Comparison of ENCODE assay signal across 10 mouse cellular contexts in the genomic region with DNA sequence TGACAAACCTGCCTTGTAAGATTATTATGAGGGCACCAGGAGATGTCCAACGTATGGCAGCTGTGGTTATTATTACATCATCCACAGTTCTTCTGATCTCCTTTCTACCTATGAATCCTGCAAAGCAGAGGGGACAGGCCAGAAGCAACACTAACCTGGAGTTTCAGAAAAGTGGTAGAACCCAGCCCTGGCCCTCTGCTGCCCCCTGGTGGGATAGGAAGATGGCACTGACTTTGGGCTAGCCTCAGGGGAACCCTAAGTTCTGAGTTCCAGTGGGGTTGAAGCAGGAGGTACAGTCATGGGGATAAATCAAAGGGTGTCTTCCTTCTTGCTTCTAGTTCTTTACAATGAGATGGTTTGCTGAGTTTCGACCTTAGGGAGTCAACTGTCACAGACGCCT. TPM values are rescaled to one million over a fixed set of nuclear protein-coding genes. Genes with fewer than 3 reads are reported as not detected.
A peak's percentile ranks its signal among the peaks of the same experiment; 100 is the strongest.
DNase-seq lines count a peak whose midpoint lies in the region; ATAC-seq lines count a peak whose summit lies in the region.
"Had no signal": no experiment of that assay in that cellular context is flagged by ENCODE, and none has a peak within 500 bp of the region (broad histone marks: within the 10 kb centered on the region; RNA-seq: fewer than 3 reads in every experiment).

No protein-coding gene starts in this region.

- H3K27ac ChIP-seq in limb, embryonic 10.5 days, result no peak overlapping the region
- no peak overlapping the region for H3K27ac ChIP-seq in neural tube, embryonic 11.5 days (ENCODE audit: low read depth, low read length)
- H3K27ac ChIP-seq: midbrain, embryonic 12.5 days had no signal

- H3K9me3 ChIP-seq in limb, embryonic 10.5 days (replicated peaks), result no peaks in the 10 kb centered on the region
- no peaks in the 10 kb centered on the region for H3K9me3 ChIP-seq in neural tube, embryonic 11.5 days (ENCODE audit: control insufficient read depth, low read length)
- H3K9me3 ChIP-seq: midbrain, embryonic 12.5 days had no signal

- ATAC-seq in neural tube, embryonic 11.5 days (ENCODE audit: insufficient read depth, low FRiP score, low TSS enrichment), result no peak

- no peak overlapping the region for H3K4me3 ChIP-seq in limb, embryonic 10.5 days
- H3K4me3 ChIP-seq in neural tube, embryonic 11.5 days (ENCODE audit: low read depth, low read length), result no peak overlapping the region
- H3K4me3 ChIP-seq: midbrain, embryonic 12.5 days had no signal

- H3K4me2 ChIP-seq in neural tube, embryonic 11.5 days (ENCODE audit: low read depth), result no peak overlapping the region
- H3K4me2 ChIP-seq: midbrain, embryonic 12.5 days had no signal

- no peaks in the 10 kb centered on the region for H3K36me3 ChIP-seq in limb, embryonic 10.5 days
- no peaks in the 10 kb centered on the region for H3K36me3 ChIP-seq in neural tube, embryonic 11.5 days (ENCODE audit: control insufficient read depth, insufficient read depth, low read length)

- 56% methylated on average over 3 of the region's 3 CpGs for WGBS in limb, embryonic 10.5 days
- WGBS in neural tube, embryonic 11.5 days, result 61% methylated on average over 3 of the region's 3 CpGs

- H3K27me3 ChIP-seq in limb, embryonic 10.5 days (ENCODE audit: low read depth, poor library complexity, severe bottlenecking), result peaks cover 33% of the 10 kb centered on the region
- H3K27me3 ChIP-seq in neural tube, embryonic 11.5 days (ENCODE audit: control insufficient read depth, insufficient read depth, low read length), result peaks cover 6% of the 10 kb centered on the region

- peaks cover 4% of the 10 kb centered on the region for H3K4me1 ChIP-seq in limb, embryonic 10.5 days
- no peaks in the 10 kb centered on the region for H3K4me1 ChIP-seq in neural tube, embryonic 11.5 days (ENCODE audit: control insufficient read depth, insufficient read depth, low read length)
- H3K4me1 ChIP-seq: midbrain, embryonic 12.5 days had no signal

- H3K9ac ChIP-seq in neural tube, embryonic 11.5 days (ENCODE audit: low read length), result no peak overlapping the region
- H3K9ac ChIP-seq: midbrain, embryonic 12.5 days had no signal

- peak; percentile 78 for DNase-seq in layer of hippocampus, adult 11-12 months (ENCODE audit: low spot score)
- DNase-seq in layer of hippocampus, adult 9-10 months (ENCODE audit: low spot score), result no peak
- DNase-seq in MN1 (ENCODE audit: low spot score), result peak; percentile 47
- DNase-seq in cerebellum, adult 9-11 months, result peak; percentile 63
- DNase-seq in heart, postnatal 4 days, result peak; percentile 76
- DNase-seq in limb, embryonic 10.5 days (ENCODE audit: low spot score), result peak; percentile 84
- DNase-seq in neural tube, embryonic 11.5 days (ENCODE audit: low spot score), result peak; percentile 62
- peak; percentile 89 for DNase-seq in thymus, postnatal 25 days

RNA-seq across cellular contexts. Expression of a gene that starts 10.6 kb away (rescaled TPM):
- under 1 TPM in 1 of 2 experiments, not detected in 1; 0.07 TPM for total RNA-seq in heart, postnatal 4 days (2021)
- polyA plus RNA-seq in limb, embryonic 10.5 days (2016; fragmentation: Nextera tagmentation; extraction: Ambion mirVana), result 0.74 and 2.9 TPM in 2 replicates
- 5.4 and 6.0 TPM in 2 replicates for polyA plus RNA-seq in neural tube, embryonic 11.5 days (2014; fragmentation: Nextera tagmentation; extraction: Ambion mirVana)

RNA-seq across cellular contexts. Expression of a gene that starts 22.4 kb away (rescaled TPM):
- total RNA-seq in heart, postnatal 4 days (2021), result under 1 TPM; 0.14 to 0.33 TPM
- 2.8 and 4.0 TPM in 2 replicates for polyA plus RNA-seq in limb, embryonic 10.5 days (2016; fragmentation: Nextera tagmentation; extraction: Ambion mirVana)
- 6.0 and 7.7 TPM in 2 replicates for polyA plus RNA-seq in neural tube, embryonic 11.5 days (2014; fragmentation: Nextera tagmentation; extraction: Ambion mirVana)
- polyA plus RNA-seq: frontal cortex, adult 2 months had no signal

RNA-seq across cellular contexts. Expression of a gene that starts 33.6 kb away (rescaled TPM):
- 10 to 100 TPM; 47.9 to 49.9 TPM for total RNA-seq in heart, postnatal 4 days (2021)
- polyA plus RNA-seq in limb, embryonic 10.5 days (2016; fragmentation: Nextera tagmentation; extraction: Ambion mirVana), result 187 and 191 TPM in 2 replicates
- polyA plus RNA-seq in neural tube, embryonic 11.5 days (2014; fragmentation: Nextera tagmentation; extraction: Ambion mirVana), result 155 and 162 TPM in 2 replicates

RNA-seq across cellular contexts. Expression of a gene that starts 57.1 kb away (rescaled TPM):
- total RNA-seq in heart, postnatal 4 days (2021), result not detected
- not detected in 2 replicates for polyA plus RNA-seq in limb, embryonic 10.5 days (2016; fragmentation: Nextera tagmentation; extraction: Ambion mirVana)
- 0.20 and 0.58 TPM in 2 replicates for polyA plus RNA-seq in neural tube, embryonic 11.5 days (2014; fragmentation: Nextera tagmentation; extraction: Ambion mirVana)
